Mouse (Mus musculus) c-Kit-negative CD71-positive TER-119-positive erythroid progenitor cells, embryonic 14.5 days (primary cell): ENCODE measurements around the gene Olfr598.
"Not testable (repeated sequence)": the region's sequence is repeated elsewhere in the genome, so short reads cannot be mapped to it uniquely, and the experiment has no call there.

Source experiments
- DNase-seq: peaks from one replicate; pipeline ENCODE4 v3.0.0-alpha.2; 2013; ENCODE audit warnings: low read depth, low spot score

Gene Olfr598

DNA sequence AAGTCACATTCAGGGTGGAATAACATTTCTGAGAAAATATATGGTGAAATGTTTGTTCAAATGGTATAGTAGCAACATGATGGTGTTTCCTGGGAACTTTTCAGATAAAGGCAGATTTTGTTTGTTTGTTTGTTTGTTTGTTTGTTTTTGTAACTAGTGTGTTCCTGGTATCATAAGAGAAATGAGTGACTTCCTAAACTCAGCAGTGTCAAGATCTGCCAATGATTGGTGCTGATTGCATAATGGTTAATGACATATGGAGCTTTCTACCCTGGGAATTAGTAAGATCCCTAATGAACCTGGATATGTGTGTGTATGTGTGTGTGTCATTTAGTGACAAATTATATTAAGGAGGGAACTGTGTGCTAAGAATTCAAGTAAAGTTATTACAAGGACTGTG is at the start of gene Olfr598:
Gene Olfr598, plus strand, starts transcription at position 301 of the 400 bp plus-strand sequence.
- no peak for DNase-seq

DNA sequence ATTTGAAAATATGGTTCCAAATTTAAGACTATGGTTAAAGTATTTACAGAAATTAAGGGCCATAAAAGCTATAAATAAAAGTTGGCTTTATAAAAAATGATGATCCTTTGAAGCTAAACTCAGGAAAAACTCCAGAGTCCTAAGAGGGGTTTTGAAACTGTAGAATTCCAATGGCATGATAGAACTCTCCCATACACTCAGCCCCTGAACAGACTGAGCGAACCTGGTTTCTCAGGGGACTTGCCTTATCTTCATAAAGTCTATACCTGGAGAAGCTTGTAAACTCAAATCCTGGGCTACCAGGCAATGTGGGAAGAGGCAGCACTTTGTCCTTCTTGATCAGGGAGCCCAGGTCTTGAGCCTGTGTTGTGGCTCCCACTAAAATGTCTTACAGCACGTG is 18.0 kb upstream of the Olfr598 start, which contains the start of gene Olfr596:
Gene Olfr596, plus strand, starts transcription at position 301 of the 400 bp plus-strand sequence.
- DNase-seq, result not testable (repeated sequence)

DNA sequence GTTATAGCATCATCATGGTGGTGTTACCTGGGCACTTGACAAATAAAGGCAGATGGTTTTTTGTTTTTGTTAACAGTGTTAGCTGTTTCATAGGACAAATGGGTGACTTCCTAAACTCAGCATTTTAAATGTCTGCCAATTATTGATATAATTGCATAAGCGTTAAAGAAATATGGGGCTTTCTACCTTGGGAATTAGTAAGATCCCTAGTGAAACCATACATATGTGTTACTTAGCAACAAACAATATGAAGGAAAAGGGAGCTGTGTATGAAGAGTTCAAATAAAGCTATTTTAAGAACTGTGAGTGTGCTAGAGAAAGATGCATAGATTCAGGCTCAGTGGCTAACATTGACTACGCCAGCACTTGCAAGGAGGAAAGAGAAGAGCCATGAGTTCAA is 7.4 kb upstream of the Olfr598 start, which contains the start of gene Olfr597:
Gene Olfr597, plus strand, starts transcription at position 301 of the 400 bp plus-strand sequence.
- not testable (repeated sequence) for DNase-seq

DNA sequence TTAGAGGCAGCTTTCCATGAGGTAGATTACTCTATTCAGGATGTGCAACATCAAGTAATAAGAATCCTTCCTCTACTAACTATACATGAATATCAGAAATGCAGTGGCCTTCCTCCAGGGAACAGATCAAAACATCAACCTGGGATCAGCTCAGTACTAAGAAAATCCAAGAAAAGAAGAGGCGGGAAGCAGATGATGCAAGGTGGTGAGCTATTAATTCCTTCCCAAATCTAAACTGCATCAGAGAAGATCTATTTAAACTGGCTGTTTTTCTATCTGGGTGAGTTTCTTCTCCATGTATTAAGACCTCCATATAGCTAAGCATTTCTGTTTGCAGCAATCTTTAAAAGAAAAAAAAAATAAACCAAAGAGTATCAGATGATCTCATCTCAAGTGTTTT is 12.2 kb downstream of the Olfr598 start, which contains the start of gene Olfr599:
Gene Olfr599, plus strand, starts transcription at position 301 of the 400 bp plus-strand sequence.
- no peak for DNase-seq

DNA sequence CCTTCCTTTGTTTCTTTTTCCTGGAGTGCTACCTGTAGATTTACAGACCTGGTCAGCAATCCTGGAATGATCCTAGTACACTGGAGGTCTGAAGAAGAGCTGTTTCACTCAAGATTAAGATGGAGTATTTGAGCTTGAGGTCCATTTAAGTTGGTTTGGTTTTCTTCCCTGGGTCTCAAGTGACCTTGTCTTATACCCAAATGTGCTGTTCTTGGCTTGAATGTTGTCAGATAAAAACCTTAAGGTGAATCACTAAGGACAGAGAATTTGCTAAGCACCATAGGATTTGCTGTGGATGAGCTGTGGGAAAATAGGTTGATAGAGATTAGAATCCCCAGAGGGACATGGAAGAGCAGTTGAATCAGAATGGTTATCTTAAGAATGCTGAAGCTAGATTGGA is 26.2 kb downstream of the Olfr598 start, which contains the start of gene Olfr600:
Gene Olfr600, minus strand, starts transcription at position 101 of the 400 bp plus-strand sequence.
- DNase-seq, result no peak

DNA sequence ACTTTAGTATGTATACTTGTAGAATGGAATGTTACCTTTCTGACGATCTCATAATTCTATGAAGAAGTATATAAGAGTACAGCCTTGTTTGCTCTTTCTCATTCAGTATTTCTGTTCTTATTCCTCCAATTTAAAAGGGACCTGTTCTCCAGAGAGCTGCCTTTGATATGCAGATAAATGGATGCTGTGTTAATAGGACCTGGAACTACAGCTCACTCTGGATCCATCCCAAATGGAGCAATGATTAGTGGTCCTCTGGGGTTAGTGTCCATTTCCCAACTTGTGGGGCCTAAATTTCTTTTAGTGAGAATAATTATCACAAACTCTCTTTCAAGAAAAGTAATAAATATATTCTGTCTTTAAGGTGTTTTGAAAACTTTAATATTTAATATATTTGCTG is 39.2 kb downstream of the Olfr598 start, which contains the start of gene Olfr601:
Gene Olfr601, minus strand, starts transcription at position 101 of the 400 bp plus-strand sequence.
- no peak for DNase-seq
